Mouse (Mus musculus): Measurements from ENCODE around the gene Rgs16.

Rgs16 gene

GRCm38 (mm10) chr1:153717990-153718389 lies 22.2 kb upstream of the Rgs16 start:
- in situ Hi-C loops (cut with MboI; ENCODE audit: unreplicated experiment in 2 of 2): no loop called here

- in situ Hi-C loops (cut with MboI; ENCODE audit: unreplicated experiment in 2 of 2): no loop called here
Measured at GRCm38 (mm10) chr1:153720935-153721334, 19.2 kb upstream of the Rgs16 start.

- in situ Hi-C loops (cut with MboI; ENCODE audit: unreplicated experiment in 2 of 2): no loop called here
Measured at GRCm38 (mm10) chr1:153721565-153722310, 18.4 kb upstream of the Rgs16 start.

- in situ Hi-C loops (cut with MboI; ENCODE audit: unreplicated experiment in 2 of 2): no loop called here
Measured at GRCm38 (mm10) chr1:153723426-153723825, 16.7 kb upstream of the Rgs16 start.

GRCm38 (mm10) chr1:153726636-153727035 lies 13.5 kb upstream of the Rgs16 start:
- in situ Hi-C loops (cut with MboI; ENCODE audit: unreplicated experiment in 2 of 2): no loop called here

- in situ Hi-C loops (cut with MboI; ENCODE audit: unreplicated experiment in 2 of 2): no loop called here
Measured at GRCm38 (mm10) chr1:153729806-153730205, 10.3 kb upstream of the Rgs16 start.

GRCm38 (mm10) chr1:153730671-153731070 lies 9.5 kb upstream of the Rgs16 start:
- in situ Hi-C loops (cut with MboI; ENCODE audit: unreplicated experiment in 2 of 2): no loop called here

GRCm38 (mm10) chr1:153733181-153733580 lies 7.0 kb upstream of the Rgs16 start:
- in situ Hi-C loops (cut with MboI; ENCODE audit: unreplicated experiment in 2 of 2): no loop called here

- in situ Hi-C loops (cut with MboI; ENCODE audit: unreplicated experiment in 2 of 2): loop anchor here (5.0 kb wide), 1 partner anchor 33 kb away; no protein-coding TSS in a partner anchor
Measured at GRCm38 (mm10) chr1:153734866-153735265, 5.3 kb upstream of the Rgs16 start.

GRCm38 (mm10) chr1:153736096-153736495 lies 4.1 kb upstream of the Rgs16 start:
- in situ Hi-C loops (cut with MboI; ENCODE audit: unreplicated experiment in 2 of 2): loop anchor here (5.0 kb wide), 1 partner anchor 34 kb away; no protein-coding TSS in a partner anchor

- in situ Hi-C loops (cut with MboI; ENCODE audit: unreplicated experiment in 2 of 2): loop anchor here (5.0 kb wide), 1 partner anchor 35 kb away; no protein-coding TSS in a partner anchor
Measured at GRCm38 (mm10) chr1:153737101-153738085, 2.8 kb upstream of the Rgs16 start.

- in situ Hi-C loops (cut with MboI; ENCODE audit: unreplicated experiment in 2 of 2): loop anchor here (5.0 kb wide), 1 partner anchor 37 kb away; no protein-coding TSS in a partner anchor
Measured at GRCm38 (mm10) chr1:153739437-153740015, 623 bp upstream of the Rgs16 start.

- in situ Hi-C loops (cut with MboI; ENCODE audit: unreplicated experiment in 2 of 2): no loop called here
Measured at GRCm38 (mm10) chr1:153740775-153741400, 739 bp downstream of the Rgs16 start.

- in situ Hi-C loops (cut with MboI; ENCODE audit: unreplicated experiment in 2 of 2): no loop called here
Measured at GRCm38 (mm10) chr1:153741551-153742316, 1.6 kb downstream of the Rgs16 start.

- in situ Hi-C loops (cut with MboI; ENCODE audit: unreplicated experiment in 2 of 2): no loop called here
Measured at GRCm38 (mm10) chr1:153742374-153743155, 2.4 kb downstream of the Rgs16 start.

- in situ Hi-C loops (cut with MboI; ENCODE audit: unreplicated experiment in 2 of 2): loop anchor here (5.0 kb wide), 3 partner anchors 61 to 431 kb away; no protein-coding TSS in a partner anchor
Measured at GRCm38 (mm10) chr1:153746119-153746670, 6.0 kb downstream of the Rgs16 start.

GRCm38 (mm10) chr1:153746728-153747127 lies 6.6 kb downstream of the Rgs16 start:
- in situ Hi-C loops (cut with MboI; ENCODE audit: unreplicated experiment in 2 of 2): loop anchor here (5.0 kb wide), 3 partner anchors 61 to 431 kb away; no protein-coding TSS in a partner anchor

- in situ Hi-C loops (cut with MboI; ENCODE audit: unreplicated experiment in 2 of 2): loop anchor here (5.0 kb wide), 3 partner anchors 59 to 429 kb away; no protein-coding TSS in a partner anchor
Measured at GRCm38 (mm10) chr1:153747861-153748530, 7.8 kb downstream of the Rgs16 start.
